Mouse (Mus musculus) ES-Bruce4 (cell line): ENCODE results near the gene Farp2. TPM values are rescaled to one million over a fixed set of nuclear protein-coding genes. Genes with fewer than 3 reads are reported as not detected.

ENCODE experiments used
- H3K27ac ChIP-seq: 2 replicates; pipeline ENCODE4 v1.5.1; 2012; ENCODE audit warnings: low read length, inconsistent platforms; ENCODE audit not compliant: insufficient read depth
- H3K27me3 ChIP-seq: 2 replicates; pipeline ENCODE4 v1.6.1; 2012; ENCODE audit warnings: mild to moderate bottlenecking, low read length, inconsistent platforms; ENCODE audit not compliant: control insufficient read depth, poor library complexity, insufficient read depth, severe bottlenecking
- H3K36me3 ChIP-seq: 2 replicates; pipeline ENCODE4 v1.6.1; 2012; ENCODE audit warnings: inconsistent platforms, mild to moderate bottlenecking, low read length, moderate library complexity; ENCODE audit not compliant: control insufficient read depth, poor library complexity, insufficient read depth, severe bottlenecking
- H3K4me1 ChIP-seq: one replicate; pipeline ENCODE4 v1.8.1; 2011; ENCODE audit warnings: low read length; ENCODE audit not compliant: control insufficient read depth, insufficient read depth
- H3K4me3 ChIP-seq: 2 replicates; pipeline ENCODE4 v1.5.1; 2011; ENCODE audit warnings: low read depth, mild to moderate bottlenecking, low read length
- H3K9ac ChIP-seq: 2 replicates; pipeline ENCODE4 v1.6.1; 2012; ENCODE audit warnings: low read depth, mild to moderate bottlenecking, inconsistent platforms; ENCODE audit not compliant: poor library complexity, severe bottlenecking
- H3K9me3 ChIP-seq: replicated peaks from 2 replicates; pipeline ENCODE4 v1.6.1; 2012; ENCODE audit warnings: mild to moderate bottlenecking, low read length, inconsistent platforms; ENCODE audit not compliant: control insufficient read depth, poor library complexity, insufficient read depth, severe bottlenecking
- CTCF ChIP-seq: IDR thresholded peaks from one replicate; pipeline ENCODE4 v1.8.1; 2011; ENCODE audit warnings: low read depth, low read length
- EP300 ChIP-seq: IDR thresholded peaks from 2 replicates; pipeline ENCODE4 v1.6.1; 2011; ENCODE audit warnings: low read depth, low read length; ENCODE audit not compliant: insufficient read depth
- POLR2A ChIP-seq: IDR thresholded peaks from one replicate; pipeline ENCODE4 v1.8.1; 2011; ENCODE audit warnings: low read length; ENCODE audit not compliant: insufficient read depth
- polyA plus RNA-seq: library from polyadenylated mRNA; stranded (reverse); fragments of >200 nt; gene quantifications from 2 replicates; pipeline ENCODE4 v1.2.4, GENCODE M21; 2011; ENCODE audit warnings: low read depth; ENCODE audit not compliant: missing spikeins, insufficient read depth, insufficient read length

Farp2 gene
- polyA plus RNA-seq, 1 experiment, result 4.0 TPM

- H3K9me3 ChIP-seq, result no peaks in the 10 kb centered on the region
- H3K4me1 ChIP-seq, result peaks cover 3% of the 10 kb centered on the region
- H3K27me3 ChIP-seq, result no peaks in the 10 kb centered on the region
- H3K27ac ChIP-seq, result no peak overlapping the region
- H3K36me3 ChIP-seq, result no peaks in the 10 kb centered on the region
- H3K4me3 ChIP-seq, result no peak overlapping the region
- no peak overlapping the region for H3K9ac ChIP-seq
- TF ChIP-seq POLR2A (no peak), EP300 (no peak), CTCF (no peak)
These were observed 96.9 kb downstream of the Farp2 start for GRCm38 (mm10) chr1:93608696-93609245.

GRCm38 (mm10) chr1:93609762-93610161 is 97.9 kb downstream of the Farp2 start:
- Histone ChIP-seq H3K27me3 (no peaks in the 10 kb centered on the region), H3K27ac (no peak overlapping the region), H3K9me3 (no peaks in the 10 kb centered on the region), H3K36me3 (no peaks in the 10 kb centered on the region), H3K4me3 (no peak overlapping the region), H3K4me1 (peaks cover 3% of the 10 kb centered on the region), H3K9ac (no peak overlapping the region)
- TF ChIP-seq EP300, result no peak
- no peak for TF ChIP-seq POLR2A
- TF ChIP-seq CTCF, result no peak

- no peak overlapping the region for H3K4me3 ChIP-seq
- no peaks in the 10 kb centered on the region for H3K9me3 ChIP-seq
- peaks cover 6% of the 10 kb centered on the region; the same call in 1 of the 2 replicates for H3K36me3 ChIP-seq
- no peaks in the 10 kb centered on the region for H3K4me1 ChIP-seq
- no peaks in the 10 kb centered on the region for H3K27me3 ChIP-seq
- H3K9ac ChIP-seq, result no peak overlapping the region
- TF ChIP-seq EP300, result no peak
- TF ChIP-seq CTCF, result no peak
- TF ChIP-seq POLR2A, result no peak
- no peak overlapping the region for H3K27ac ChIP-seq
These were observed 106.3 kb downstream of the Farp2 start for GRCm38 (mm10) chr1:93618059-93618748.

GRCm38 (mm10) chr1:93618948-93619347 is 107.1 kb downstream of the Farp2 start:
- Histone ChIP-seq H3K4me1 (no peaks in the 10 kb centered on the region), H3K4me3 (no peak overlapping the region), H3K36me3 (peaks cover 6% of the 10 kb centered on the region), H3K27me3 (no peaks in the 10 kb centered on the region), H3K27ac (no peak overlapping the region), H3K9ac (no peak overlapping the region), H3K9me3 (no peaks in the 10 kb centered on the region)
- TF ChIP-seq CTCF, result no peak
- no peak for TF ChIP-seq EP300
- no peak for TF ChIP-seq POLR2A

GRCm38 (mm10) chr1:93624502-93624901 is 112.6 kb downstream of the Farp2 start:
- Histone ChIP-seq H3K4me1 (no peaks in the 10 kb centered on the region), H3K9me3 (no peaks in the 10 kb centered on the region), H3K27ac (no peak overlapping the region), H3K9ac (no peak overlapping the region), H3K4me3 (no peak overlapping the region), H3K36me3 (peaks cover 35% of the 10 kb centered on the region), H3K27me3 (no peaks in the 10 kb centered on the region)
- TF ChIP-seq EP300 (no peak), POLR2A (no peak), CTCF (no peak)

GRCm38 (mm10) chr1:93630796-93631195 is 118.9 kb downstream of the Farp2 start:
- no peak for TF ChIP-seq EP300
- no peak for TF ChIP-seq POLR2A
- no peak for TF ChIP-seq CTCF
- H3K9ac ChIP-seq, result no peak overlapping the region
- no peak overlapping the region for H3K4me3 ChIP-seq
- H3K36me3 ChIP-seq, result peaks cover 21% of the 10 kb centered on the region
- H3K27me3 ChIP-seq, result no peaks in the 10 kb centered on the region
- H3K27ac ChIP-seq, result no peak overlapping the region
- H3K4me1 ChIP-seq, result peaks cover 1% of the 10 kb centered on the region
- H3K9me3 ChIP-seq, result no peaks in the 10 kb centered on the region
